Mouse (Mus musculus): ENCODE measurements around the gene Alox12b. TPM values are rescaled to one million over a fixed set of nuclear protein-coding genes. Genes with fewer than 3 reads are reported as not detected.

The Alox12b gene
- total RNA-seq, 2 experiments from 2014 or later: 8.7 to 9.8 TPM

DNA sequence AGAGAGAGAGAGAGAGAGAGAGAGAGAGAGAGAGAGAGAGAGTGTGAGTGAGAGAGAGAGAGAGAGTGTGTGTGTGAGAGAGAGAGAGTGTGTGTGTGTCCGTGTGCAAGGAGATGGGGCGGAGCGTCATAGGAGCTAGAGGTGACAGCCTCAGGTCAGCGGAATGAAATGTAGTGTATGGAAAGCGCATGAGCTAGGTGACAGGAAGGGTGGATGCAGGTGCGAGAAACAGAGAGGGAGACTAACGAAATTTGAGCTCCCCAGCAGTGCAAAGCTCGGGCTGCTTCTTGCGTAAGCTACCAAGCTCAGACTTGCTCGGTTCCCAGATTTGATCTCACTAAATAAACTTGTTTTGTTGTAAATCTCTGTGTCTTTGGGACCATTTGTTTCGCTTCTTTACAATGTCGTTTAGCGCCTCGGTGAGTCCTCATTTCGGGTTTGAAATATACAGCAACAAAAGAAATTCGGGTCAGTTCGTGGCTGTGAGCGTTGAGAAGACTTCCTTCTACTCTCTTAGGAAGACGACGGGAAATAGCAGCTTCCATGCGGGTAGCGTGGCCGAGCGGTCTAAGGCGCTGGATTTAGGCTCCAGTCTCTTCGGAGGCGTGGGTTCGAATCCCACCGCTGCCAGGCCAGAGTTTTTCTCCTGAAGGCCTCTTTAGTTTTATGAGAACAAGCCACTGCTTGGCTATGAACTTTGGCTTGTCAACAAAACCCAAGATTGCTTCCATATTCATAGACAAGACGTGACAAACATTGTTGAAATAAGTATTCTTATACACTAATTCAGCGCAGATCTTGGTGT is 32.9 kb upstream of the Alox12b start:
- intact Hi-C loops (cut with DNase I): loop anchor here (1.0 kb wide), 1 partner anchor 83 kb away; no protein-coding TSS in a partner anchor
- TF ChIP-seq CTCF (IDR thresholded peaks at IDR 0.05): no peak
- Histone ChIP-seq H3K4me3 (peak overlapping the region; percentile 65), H3K27ac (peak overlapping the region; percentile 94)
- DNase-seq (ENCODE audit: extremely low spot score in 1 of 2, low spot score in 2 of 2): peak; percentile 91 to 95

GRCm38 (mm10) chr11:69124498-69124847 is 32.3 kb upstream of the Alox12b start:
- H3K4me3 ChIP-seq: peak overlapping the region; percentile 67
- peak overlapping the region; percentile 30; the same call in 1 of the 2 replicates for H3K27ac ChIP-seq
- DNase-seq (ENCODE audit: extremely low spot score in 1 of 2, low spot score in 2 of 2): peak; percentile 65
- TF ChIP-seq CTCF (IDR thresholded peaks at IDR 0.05): no peak
- intact Hi-C loops (cut with DNase I): loop anchor here (1.0 kb wide), 1 partner anchor 83 kb away; no protein-coding TSS in a partner anchor

- peak; percentile 71 for TF ChIP-seq CTCF (IDR thresholded peaks at IDR 0.05)
- DNase-seq (ENCODE audit: extremely low spot score in 1 of 2, low spot score in 2 of 2): peak; percentile 76 to 78
- H3K27ac ChIP-seq: peak overlapping the region; percentile 89
- peak overlapping the region; percentile 67 for H3K4me3 ChIP-seq
- intact Hi-C loops (cut with DNase I): loop anchor here (1.0 kb wide), 2 partner anchors 25 to 62 kb away; no protein-coding TSS in a partner anchor
These were observed 31.5 kb upstream of the Alox12b start for GRCm38 (mm10) chr11:69125041-69125851.

DNA sequence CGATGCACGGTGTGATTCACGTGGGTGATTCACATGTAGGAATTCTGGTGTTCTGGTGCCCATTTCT is 31.1 kb upstream of the Alox12b start, which contains the start of gene Aloxe3:
Gene Aloxe3, plus strand, starts transcription at position 45 of the 67 bp plus-strand sequence.
- Histone ChIP-seq H3K27ac (peak within 1 kb of the TSS; percentile 89), H3K4me3 (peak within 1 kb of the TSS; percentile 67)
- no peak for DNase-seq (ENCODE audit: extremely low spot score in 1 of 2, low spot score in 2 of 2)
- intact Hi-C loops (cut with DNase I): loop anchor here (1.0 kb wide), 2 partner anchors 25 to 62 kb away; no protein-coding TSS in a partner anchor
- no peak for TF ChIP-seq CTCF (IDR thresholded peaks at IDR 0.05)

GRCm38 (mm10) chr11:69125919-69126705 is 30.7 kb upstream of the Alox12b start:
- H3K27ac ChIP-seq: peak overlapping the region; percentile 89
- TF ChIP-seq CTCF (IDR thresholded peaks at IDR 0.05): no peak
- intact Hi-C loops (cut with DNase I): loop anchor here (1.0 kb wide), 2 partner anchors 24 to 63 kb away; no protein-coding TSS in a partner anchor
- peak in 1 of 2 experiments; percentile 33 for DNase-seq (ENCODE audit: extremely low spot score in 1 of 2, low spot score in 2 of 2)
- H3K4me3 ChIP-seq: peak overlapping the region; percentile 67

GRCm38 (mm10) chr11:69126706-69127095 is 30.1 kb upstream of the Alox12b start:
- H3K4me3 ChIP-seq: no peak overlapping the region
- H3K27ac ChIP-seq: no peak overlapping the region
- no peak for TF ChIP-seq CTCF (IDR thresholded peaks at IDR 0.05)
- no peak for DNase-seq (ENCODE audit: extremely low spot score in 1 of 2, low spot score in 2 of 2)
- intact Hi-C loops (cut with DNase I): no loop called here

GRCm38 (mm10) chr11:69128426-69129122 is 28.2 kb upstream of the Alox12b start:
- TF ChIP-seq CTCF (IDR thresholded peaks at IDR 0.05): no peak
- no peak for DNase-seq (ENCODE audit: extremely low spot score in 1 of 2, low spot score in 2 of 2)
- Histone ChIP-seq H3K4me3 (no peak overlapping the region), H3K27ac (no peak overlapping the region)
- intact Hi-C loops (cut with DNase I): no loop called here

DNA sequence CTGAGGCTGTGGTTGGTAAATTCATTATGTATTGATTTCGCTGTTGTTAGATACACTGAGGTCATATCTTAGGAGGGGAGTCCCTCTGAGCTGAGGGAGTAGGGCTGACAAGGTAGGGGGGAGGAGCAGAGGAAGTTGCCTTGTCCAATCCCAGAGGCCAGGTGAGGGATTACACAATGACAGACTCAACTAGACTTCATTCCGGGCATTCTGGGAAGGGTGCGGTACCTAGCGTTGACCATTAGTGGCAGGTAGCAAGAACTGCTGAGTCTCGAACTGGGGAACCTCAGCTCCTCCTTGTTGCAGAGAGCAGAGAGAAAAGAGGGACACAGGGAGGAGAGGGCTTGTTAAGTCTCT is 23.2 kb upstream of the Alox12b start:
- H3K4me3 ChIP-seq: peak overlapping the region; percentile 51
- no peak for DNase-seq (ENCODE audit: extremely low spot score in 1 of 2, low spot score in 2 of 2)
- intact Hi-C loops (cut with DNase I): loop anchor here (5.0 kb wide), 1 partner anchor 99 kb away; no protein-coding TSS in a partner anchor
- no peak for TF ChIP-seq CTCF (IDR thresholded peaks at IDR 0.05)
- peak overlapping the region; percentile 22 for H3K27ac ChIP-seq

DNA sequence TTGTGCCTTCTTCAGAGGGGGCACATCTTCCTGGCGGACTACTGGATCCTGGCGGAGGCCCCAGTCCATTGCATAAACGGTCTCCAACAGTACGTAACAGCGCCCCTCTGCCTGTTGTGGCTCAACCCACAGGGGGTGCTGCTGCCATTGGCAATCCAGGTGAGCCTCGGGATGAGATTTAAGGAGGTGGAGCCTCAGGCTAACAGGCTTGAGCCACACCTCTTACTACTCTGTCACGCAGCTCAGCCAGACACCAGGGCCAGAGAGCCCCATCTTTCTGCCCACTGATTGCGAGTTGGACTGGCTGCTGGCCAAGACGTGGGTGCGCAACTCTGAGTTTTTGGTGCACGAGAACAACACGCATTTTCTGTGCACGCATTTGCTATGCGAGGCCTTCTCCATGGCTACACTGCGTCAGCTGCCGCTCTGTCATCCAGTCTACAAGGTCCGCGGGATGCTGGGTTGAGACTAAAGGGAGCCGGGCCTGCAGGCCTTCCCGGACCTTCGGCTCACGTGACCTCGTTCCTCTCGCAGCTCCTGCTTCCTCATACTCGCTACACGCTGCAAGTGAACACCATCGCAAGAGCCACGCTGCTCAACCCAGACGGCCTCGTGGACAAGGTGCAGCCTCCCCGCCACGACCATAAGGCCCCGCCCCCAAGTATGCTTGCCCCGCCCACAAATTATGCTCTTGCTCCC is 22.7 kb upstream of the Alox12b start:
- peak; percentile 81 to 84 for DNase-seq (ENCODE audit: extremely low spot score in 1 of 2, low spot score in 2 of 2)
- Histone ChIP-seq H3K4me3 (peak overlapping the region; percentile 51), H3K27ac (peak overlapping the region; percentile 22)
- intact Hi-C loops (cut with DNase I): loop anchor here (5.0 kb wide), 1 partner anchor 98 kb away; no protein-coding TSS in a partner anchor
- peak; percentile 49 for TF ChIP-seq CTCF (IDR thresholded peaks at IDR 0.05)

DNA sequence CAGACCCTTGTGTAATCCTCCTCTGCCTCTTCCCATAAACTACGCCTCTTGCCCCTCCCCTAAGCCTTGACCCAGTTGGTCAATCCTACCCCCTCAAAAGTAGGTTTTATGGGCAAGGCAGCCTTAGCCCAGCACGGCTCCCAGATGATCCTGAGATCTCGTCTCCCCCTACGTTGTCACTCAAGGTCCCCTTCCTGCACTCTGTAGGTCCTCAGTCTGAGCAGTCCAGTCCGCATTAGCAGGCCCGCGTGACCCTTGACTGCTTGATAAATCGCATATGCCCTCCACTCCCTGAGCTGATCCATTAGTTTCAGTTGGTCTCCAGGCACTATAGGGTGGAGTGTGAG is 22.2 kb upstream of the Alox12b start:
- H3K27ac ChIP-seq: peak overlapping the region; percentile 22
- intact Hi-C loops (cut with DNase I): loop anchor here (5.0 kb wide), 1 partner anchor 98 kb away; no protein-coding TSS in a partner anchor

GRCm38 (mm10) chr11:69135361-69135760 is 21.4 kb upstream of the Alox12b start:
- no peak for DNase-seq (ENCODE audit: extremely low spot score in 1 of 2, low spot score in 2 of 2)
- Histone ChIP-seq H3K27ac (no peak overlapping the region), H3K4me3 (no peak overlapping the region)
- intact Hi-C loops (cut with DNase I): no loop called here
- TF ChIP-seq CTCF (IDR thresholded peaks at IDR 0.05): no peak

More for the DNA sequence above, 22.2 kb upstream of the Alox12b start:
- no peak for DNase-seq (ENCODE audit: extremely low spot score in 1 of 2, low spot score in 2 of 2)
- peak overlapping the region; percentile 51 for H3K4me3 ChIP-seq
- TF ChIP-seq CTCF (IDR thresholded peaks at IDR 0.05): no peak

Data from left cerebral cortex, adult 2 months (tissue).